Mouse (Mus musculus): ENCODE results near the gene Ssbp2. TPM values are rescaled to one million over a fixed set of nuclear protein-coding genes. Genes with fewer than 3 reads are reported as not detected.

Ssbp2 gene
- total RNA-seq, 2 experiments from 2014 or later, result 268 to 332 TPM

GRCm38 (mm10) chr13:91514979-91515378, 54.9 kb downstream of the Ssbp2 start:
- no peak for DNase-seq
- intact Hi-C loops (cut with DNase I), result no loop called here

DNA sequence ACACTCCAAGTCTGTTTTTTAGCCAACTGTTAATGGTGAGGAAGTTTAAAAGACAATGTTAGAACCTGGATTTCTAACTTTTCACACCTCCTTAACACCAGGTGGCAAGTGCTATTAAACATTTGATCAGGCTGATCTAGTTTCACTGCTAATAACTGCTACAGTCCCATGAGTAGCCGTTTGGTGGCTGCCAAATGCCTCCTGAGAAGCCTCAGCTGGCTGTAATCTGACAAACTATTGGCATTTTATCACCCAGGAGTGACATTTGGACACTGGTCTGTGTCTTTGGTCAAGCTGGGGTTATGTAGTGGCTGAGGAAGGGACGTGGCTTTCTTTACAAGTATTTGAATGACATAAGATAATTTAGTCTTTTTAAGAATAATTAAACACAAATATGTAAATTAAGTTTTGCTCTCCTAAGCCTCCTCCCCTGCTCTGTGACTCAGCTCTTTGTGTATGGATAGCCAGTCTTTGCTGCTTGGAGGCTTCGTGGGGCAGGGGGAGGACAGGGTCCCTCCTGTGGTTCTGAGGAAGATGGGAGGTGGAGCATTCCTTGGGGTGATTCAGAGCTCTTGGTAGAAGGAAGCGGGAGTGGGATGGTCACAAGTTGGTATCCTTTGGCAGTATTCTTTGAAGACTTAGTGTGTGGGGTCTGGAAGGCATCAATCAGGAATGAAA, 60.1 kb downstream of the Ssbp2 start:
- intact Hi-C loops (cut with DNase I), result no loop called here
- no peak for DNase-seq

DNA sequence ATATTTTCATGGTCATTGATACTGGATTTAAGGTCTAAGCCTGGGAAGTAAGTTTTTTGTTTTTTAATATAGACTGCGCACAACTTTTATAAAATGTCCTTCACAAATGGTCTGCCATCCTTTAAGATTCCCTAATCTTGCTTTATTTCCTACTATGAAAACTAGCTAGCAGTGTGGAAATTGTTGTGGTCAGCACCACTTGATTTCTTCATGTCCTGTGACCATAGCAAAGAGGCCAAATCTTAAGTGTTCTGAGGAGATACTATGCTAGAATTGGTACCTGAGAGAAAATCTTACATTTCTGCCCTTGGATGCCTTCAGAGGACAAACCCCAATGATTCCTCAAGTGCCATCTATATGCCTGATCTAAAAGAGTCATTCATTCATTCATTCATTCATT, 60.9 kb downstream of the Ssbp2 start:
- intact Hi-C loops (cut with DNase I), result no loop called here
- DNase-seq, result no peak

DNA sequence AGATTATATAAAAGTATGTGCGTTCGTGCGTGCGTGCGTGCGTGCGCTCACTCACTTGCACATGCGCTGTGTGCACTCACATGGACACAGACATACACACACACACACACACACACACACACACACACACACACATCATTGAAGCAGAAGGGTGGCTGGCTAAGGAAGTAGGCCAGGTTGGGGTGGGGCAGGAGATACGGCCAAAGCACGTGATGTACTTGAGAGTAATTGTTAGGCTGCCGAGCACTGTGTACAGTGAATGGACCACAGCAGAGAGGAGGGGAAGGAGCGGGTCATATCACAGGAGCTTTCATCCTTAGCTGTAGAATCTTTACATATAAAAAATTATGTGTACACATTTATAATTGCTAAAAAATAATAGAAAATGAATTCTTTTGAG, 66.0 kb downstream of the Ssbp2 start:
- no peak for DNase-seq
- intact Hi-C loops (cut with DNase I), result no loop called here

DNA sequence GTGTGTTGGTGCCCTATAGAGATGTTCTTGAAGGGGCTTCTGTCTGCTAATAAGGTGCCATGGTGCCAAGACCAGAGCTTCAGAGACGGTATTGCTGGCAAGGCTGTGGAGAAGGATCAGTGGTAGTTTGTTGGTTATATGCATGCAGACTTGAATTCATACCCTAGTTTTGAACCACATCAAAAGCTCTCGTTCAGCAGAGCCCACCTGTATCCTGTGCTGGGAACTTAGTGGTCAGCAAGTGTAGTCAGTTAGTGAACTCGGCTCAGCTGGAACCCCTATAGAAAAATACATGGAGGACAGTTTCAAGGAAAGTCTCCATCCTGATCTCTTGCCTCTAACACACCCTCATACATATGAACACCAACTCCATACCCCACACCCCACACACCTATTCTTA, 69.7 kb downstream of the Ssbp2 start:
- intact Hi-C loops (cut with DNase I), result no loop called here
- no peak for DNase-seq

GRCm38 (mm10) chr13:91536711-91537110, 76.6 kb downstream of the Ssbp2 start:
- no peak for DNase-seq

DNA sequence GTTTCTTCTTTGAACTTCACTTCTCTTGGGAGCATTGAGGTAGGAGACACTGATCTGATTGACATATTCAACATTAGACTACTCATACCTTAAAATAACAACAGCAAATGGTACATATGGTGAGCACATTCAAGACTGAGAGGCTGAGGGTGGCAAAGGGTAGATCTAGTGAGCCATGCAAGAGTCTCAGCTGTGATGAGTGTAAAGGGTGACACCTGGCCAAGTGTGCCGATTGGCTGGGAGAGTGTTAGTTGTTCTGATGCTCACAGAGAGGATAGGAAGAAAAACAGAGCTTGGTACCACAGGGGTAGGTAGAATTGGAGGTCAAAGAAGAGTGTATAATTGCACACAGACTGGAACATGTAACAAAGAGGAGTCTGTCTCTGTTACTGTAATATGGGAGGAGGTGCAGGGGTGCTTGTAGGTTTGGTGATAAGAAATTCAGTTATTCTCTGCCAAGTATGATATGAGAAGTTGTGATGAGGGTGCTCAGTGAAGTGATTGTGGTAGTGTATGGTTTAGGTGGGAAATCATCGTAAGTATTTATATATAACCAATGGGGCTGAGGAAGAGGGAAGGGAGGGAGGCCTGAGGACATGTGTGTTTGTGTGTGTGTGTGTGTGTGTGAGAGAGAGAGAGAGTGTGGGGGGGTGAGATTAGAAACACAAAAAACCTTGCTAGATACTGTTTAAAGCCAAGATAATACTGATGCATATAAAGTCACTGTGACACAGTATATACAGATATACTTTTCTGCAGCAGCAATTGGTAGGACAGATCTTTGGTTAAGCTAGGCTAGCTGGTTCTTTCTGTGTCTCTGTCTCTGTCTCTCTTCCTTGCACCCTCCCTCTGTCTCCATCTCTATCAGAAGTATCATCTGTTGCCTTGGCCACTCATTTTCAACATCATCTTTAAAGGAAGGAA, 80.3 kb downstream of the Ssbp2 start:
- intact Hi-C loops (cut with DNase I), result no loop called here
- no peak for DNase-seq

More at GRCm38 (mm10) chr13:91536711-91537110, 76.6 kb downstream of the Ssbp2 start:
- intact Hi-C loops (cut with DNase I), result no loop called here

DNA sequence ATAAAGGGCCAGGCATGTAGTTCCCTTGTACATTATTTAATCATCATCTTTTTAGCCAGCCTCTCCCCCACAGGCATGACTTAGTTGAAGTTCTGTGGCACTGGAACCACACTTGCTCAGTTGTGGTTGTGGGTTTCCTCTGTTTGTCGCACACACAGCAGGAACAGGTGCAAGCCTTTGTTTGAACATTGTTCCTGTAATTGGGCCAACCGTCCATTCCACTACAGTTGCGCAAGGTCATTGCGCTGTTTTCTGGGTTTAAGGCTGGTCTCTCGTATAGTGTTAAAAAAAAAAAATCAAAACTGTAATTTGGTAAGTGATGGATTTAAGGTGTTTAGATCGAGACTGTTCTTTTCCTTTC, 81.0 kb downstream of the Ssbp2 start:
- intact Hi-C loops (cut with DNase I), result no loop called here
- DNase-seq, result no peak

GRCm38 (mm10) chr13:91543555-91543954, 83.5 kb downstream of the Ssbp2 start:
- DNase-seq, result no peak
- intact Hi-C loops (cut with DNase I), result no loop called here

- DNase-seq, result no peak
- intact Hi-C loops (cut with DNase I), result no loop called here
Observed at GRCm38 (mm10) chr13:91564047-91564446, 104.0 kb downstream of the Ssbp2 start.

GRCm38 (mm10) chr13:91564755-91565154, 104.7 kb downstream of the Ssbp2 start:
- no peak for DNase-seq
- intact Hi-C loops (cut with DNase I), result no loop called here

- DNase-seq, result no peak
- intact Hi-C loops (cut with DNase I), result no loop called here
Observed at GRCm38 (mm10) chr13:91581504-91581903, 121.4 kb downstream of the Ssbp2 start.

DNA sequence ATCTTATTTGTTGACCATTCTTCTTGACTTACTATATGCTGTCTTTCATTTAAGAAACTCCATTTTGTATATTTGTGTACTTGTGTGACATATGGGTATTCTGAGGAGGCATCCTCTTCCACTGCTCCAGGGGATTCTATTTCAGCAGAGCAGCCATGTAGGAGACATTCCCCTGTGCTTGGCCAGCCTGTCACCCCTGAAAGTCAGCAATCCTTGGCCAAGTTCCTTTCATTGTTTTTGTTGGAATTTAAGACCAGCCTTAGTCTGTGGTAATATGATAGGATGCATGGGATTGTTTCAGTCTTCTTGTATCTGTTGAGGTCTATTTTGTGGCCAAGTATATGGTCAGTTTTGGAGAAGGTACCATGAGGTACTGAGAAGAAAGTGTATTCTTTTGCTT, 122.1 kb downstream of the Ssbp2 start:
- intact Hi-C loops (cut with DNase I), result no loop called here
- DNase-seq, result no peak

DNA sequence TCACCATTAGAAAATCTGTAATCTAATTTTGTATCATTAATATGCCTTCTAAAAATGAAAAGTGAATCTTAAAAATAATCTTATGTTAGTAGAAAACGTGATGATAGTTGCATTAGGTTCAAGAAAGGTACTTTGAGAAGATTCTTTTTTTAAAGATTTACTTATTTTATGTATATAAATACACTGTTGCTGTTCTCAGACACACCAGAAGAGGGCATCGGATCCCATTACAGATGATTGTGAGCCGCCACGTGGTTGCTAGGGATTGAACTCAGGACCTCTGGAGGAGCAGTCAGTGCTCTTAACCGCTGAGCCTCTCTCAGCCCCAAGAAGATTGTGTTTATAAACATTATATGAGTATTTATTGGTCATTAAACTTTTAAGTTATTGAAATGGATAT, 126.3 kb downstream of the Ssbp2 start:
- DNase-seq, result no peak
- intact Hi-C loops (cut with DNase I), result no loop called here

DNA sequence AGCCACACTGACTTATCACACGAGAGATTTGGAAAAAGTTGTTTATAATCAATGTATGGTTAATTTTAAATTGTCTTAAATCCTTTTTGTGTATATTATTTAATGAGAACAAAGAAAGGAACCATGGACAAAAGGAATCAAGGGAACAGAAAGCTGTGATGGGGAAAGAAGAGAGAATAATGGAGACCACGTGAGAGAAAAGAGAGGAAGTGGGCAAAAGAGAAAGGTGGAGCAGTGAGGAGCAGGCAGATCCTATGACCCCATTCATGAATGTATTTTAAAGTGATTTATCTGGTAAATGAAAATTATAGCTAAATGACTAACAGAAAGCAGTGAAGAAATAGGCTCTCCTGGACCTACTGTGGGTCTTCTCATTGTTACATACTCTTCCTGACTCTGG, 128.4 kb downstream of the Ssbp2 start:
- intact Hi-C loops (cut with DNase I), result no loop called here
- DNase-seq, result no peak

DNA sequence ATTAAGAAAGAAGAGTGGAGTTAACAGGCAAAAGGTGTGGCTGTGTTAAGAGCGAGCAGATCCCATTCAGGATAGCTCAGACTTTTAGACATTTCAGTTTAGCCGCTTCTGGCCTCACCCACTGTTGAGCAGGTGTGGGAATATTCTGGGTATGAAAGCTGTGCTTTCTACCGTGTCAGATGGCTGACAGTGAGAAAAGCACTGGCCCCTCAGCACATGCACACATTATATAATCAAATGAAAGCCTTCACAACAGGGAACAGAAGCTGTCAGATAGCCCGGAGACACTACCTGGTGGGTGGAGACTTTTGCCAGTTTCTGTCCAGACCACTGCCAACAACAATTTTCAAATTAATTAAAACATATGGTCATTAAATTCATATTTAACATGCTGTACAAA, 131.8 kb downstream of the Ssbp2 start:
- intact Hi-C loops (cut with DNase I), result no loop called here
- no peak for DNase-seq

DNA sequence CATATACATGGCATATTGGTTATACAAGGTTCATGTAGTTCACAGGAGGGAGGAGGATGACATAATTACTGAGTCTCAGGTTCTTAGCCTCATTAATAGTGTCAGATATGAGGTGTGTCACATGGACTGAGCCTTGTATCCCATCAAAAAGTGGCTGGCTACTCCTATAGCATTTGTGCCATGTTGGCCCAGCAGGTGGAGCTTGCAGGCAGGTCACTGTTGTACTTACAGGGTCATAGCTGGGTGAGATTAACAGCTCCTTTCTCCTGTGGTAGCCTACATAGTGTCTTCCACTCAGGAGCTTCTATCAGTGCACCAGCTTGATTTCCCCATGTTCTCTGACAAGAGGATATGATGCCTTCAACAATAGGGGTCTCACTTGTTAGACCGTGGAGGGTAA, 135.2 kb downstream of the Ssbp2 start:
- intact Hi-C loops (cut with DNase I), result no loop called here
- no peak for DNase-seq

GRCm38 (mm10) chr13:91599594-91599993, 139.5 kb downstream of the Ssbp2 start:
- intact Hi-C loops (cut with DNase I), result no loop called here
- DNase-seq, result no peak

DNA sequence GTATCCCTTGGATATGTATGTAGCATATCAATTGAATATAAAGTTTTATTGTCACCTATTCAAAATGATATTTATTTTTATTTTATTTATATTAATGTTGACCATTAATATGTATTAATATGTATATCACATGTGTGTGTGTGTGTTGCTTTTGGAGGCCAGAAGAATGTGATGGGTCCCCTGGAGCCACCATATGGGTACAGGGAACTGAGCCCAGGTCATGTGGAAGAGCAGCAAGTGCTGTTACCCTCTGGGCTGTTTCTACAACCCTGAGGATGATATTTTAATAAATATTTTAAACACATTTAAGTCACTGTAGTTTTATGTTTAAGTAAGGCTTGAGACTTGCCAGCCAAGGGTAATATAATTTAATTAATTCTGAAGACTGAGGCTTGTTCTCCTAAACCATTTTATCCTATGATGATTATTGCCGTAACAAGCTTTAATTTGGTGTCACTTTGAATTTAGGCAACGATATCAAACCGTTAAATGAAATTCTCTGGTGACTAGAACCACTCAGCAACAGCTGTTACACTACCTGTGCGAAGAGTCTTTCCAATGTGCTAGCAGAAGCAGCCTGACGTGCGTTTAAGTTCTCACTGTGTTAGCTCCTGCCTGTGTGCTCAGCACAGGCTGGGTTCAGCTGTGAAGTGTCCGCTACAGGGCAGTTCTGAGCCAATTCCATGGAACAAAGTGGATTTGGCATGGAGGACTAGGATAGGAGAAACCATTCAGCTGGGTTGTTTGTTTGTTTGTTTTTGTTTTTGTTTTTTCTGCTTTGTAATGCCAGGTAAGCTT, 145.2 kb downstream of the Ssbp2 start:
- intact Hi-C loops (cut with DNase I), result no loop called here

GRCm38 (mm10) chr13:91610601-91611000, 150.5 kb downstream of the Ssbp2 start:
- intact Hi-C loops (cut with DNase I), result no loop called here
- no peak for DNase-seq

More for the DNA sequence above, 145.2 kb downstream of the Ssbp2 start:
- peak; percentile 42 for DNase-seq

DNA sequence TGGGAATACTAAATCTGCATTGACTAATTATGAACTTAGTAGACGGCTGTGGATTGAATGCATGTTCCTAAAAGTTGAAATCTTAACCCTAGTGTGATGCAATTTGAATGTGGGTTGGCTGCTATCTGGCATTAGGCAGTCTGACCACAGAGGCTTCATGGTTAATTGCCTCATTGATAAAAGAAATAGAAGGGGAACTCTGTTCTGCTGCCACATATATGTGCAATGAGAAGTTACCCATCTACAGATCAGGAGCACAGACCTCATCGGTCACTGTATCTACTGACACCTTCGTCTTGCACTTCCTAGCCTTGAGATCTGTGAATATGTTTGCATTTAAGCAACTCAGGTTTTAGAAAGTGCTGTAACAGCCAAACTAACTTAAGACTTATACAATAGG, 151.8 kb downstream of the Ssbp2 start:
- no peak for DNase-seq
- intact Hi-C loops (cut with DNase I), result no loop called here
